Mouse (Mus musculus): ENCODE measurements at regions not wholly inside any gene's neighbourhood (a gene's known extent, or its start where the extent isn't known, plus 50 kb on each side); places are given as distances from the start of the nearest gene placed in this dataset.

DNA sequence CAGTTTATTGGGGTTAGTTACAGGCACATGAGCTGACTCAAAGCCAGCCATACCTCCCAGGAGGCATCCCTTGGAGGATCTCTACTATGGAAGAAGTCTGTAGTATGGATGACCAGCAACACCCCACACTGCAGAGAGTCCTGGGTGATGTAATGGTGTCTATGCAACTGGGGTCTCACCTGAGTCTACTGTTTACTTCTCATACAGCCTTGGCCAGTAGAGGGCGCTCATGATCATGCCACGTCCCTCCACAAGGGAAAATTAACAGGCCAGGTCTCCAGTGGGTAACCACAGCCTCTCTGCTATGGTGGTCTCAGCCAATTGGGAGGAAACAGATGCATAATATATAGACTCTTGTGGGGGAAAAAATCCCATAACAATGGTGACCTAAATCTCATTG, 111.7 kb downstream of the Cdh26 start:
- peaks cover 8% of the 10 kb centered on the region; the same call in 1 of the 2 replicates for H3K4me1 ChIP-seq
- H3K9ac ChIP-seq, result no peak overlapping the region
- no peak overlapping the region for H3K4me3 ChIP-seq
- H3K36me3 ChIP-seq, result no peaks in the 10 kb centered on the region
- H3K9me3 ChIP-seq, result no peaks in the 10 kb centered on the region
- H3K27ac ChIP-seq, result no peak overlapping the region
- 0 out of 2 replicates have a peak, but pooled peaks have one; percentile 18 for ATAC-seq (ENCODE audit: low FRiP score, low read depth)
- 27% methylated on average over 2 of the region's 2 CpGs for WGBS
- H3K27me3 ChIP-seq (replicated peaks), result no peaks in the 10 kb centered on the region
- H3K4me2 ChIP-seq (replicated peaks), result no peak overlapping the region

DNA sequence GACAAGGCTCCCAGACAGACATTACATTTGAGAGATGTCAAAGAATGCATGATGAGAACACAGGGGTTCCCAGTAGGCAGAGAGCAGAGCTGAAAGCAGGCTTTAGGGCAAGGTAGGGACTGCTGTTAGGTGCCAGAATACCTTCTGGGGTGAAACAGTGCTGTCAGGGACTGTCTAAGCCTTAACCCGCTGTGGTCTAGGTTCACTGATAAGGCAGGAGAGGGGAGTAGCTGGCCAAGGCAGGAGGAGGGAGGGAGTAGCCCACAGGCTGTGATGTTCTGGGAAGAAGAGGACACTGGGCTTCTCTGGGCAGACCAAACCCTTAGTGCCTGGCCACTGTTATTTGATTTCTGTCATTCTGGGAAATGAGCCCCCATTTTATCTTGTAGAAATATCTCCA, 114.1 kb downstream of the Cdh26 start:
- Histone ChIP-seq H3K27ac (no peak overlapping the region), H3K9ac (no peak overlapping the region), H3K4me1 (peaks cover 8% of the 10 kb centered on the region; the same call in 1 of the 2 replicates), H3K9me3 (no peaks in the 10 kb centered on the region), H3K4me2 (replicated peaks) (no peak overlapping the region), H3K36me3 (no peaks in the 10 kb centered on the region), H3K27me3 (replicated peaks) (no peaks in the 10 kb centered on the region), H3K4me3 (no peak overlapping the region)
- WGBS, result 82% methylated on average over 1 of the region's 1 CpGs
- no peak for ATAC-seq (ENCODE audit: low FRiP score, low read depth)

DNA sequence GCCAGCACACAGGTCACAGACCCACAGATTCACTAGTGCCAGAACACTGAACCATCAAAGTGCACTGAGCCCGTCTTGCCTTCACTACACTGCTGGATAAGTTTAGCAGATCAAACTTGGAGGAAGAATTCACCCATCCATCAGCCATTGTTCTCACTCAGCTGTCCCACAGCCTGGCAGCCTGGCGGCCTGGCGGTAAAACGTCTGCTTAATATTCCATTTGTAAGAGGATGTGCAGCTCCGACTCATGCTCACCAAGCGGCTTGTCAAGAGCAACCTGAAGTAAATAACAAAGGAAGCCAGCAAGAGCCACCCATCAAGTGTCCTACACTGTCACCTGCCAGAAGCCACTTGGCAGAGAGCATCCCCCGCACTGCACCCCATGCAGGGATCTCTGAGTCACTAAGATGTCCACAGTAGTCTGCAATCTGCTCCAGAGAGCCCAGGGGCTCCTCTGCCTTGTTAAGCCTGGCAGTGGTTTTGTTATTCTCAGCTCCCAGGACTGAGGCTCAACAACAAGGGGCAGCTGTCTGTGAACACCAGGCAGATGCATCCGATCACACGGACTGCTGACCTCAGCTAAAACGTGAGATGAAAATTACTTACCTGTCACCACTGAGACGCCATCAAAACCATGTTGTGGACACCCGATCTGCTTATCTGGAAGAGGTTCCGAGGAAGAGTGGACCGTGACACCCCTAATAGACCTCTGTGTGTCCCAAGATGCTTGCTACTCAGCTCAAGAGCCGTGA, 115.4 kb downstream of the Cdh26 start:
- Histone ChIP-seq H3K4me3 (no peak overlapping the region), H3K9me3 (no peaks in the 10 kb centered on the region), H3K27ac (no peak overlapping the region), H3K4me2 (replicated peaks) (no peak overlapping the region), H3K4me1 (peaks cover 5% of the 10 kb centered on the region; the same call in 1 of the 2 replicates), H3K9ac (no peak overlapping the region), H3K27me3 (replicated peaks) (no peaks in the 10 kb centered on the region), H3K36me3 (no peaks in the 10 kb centered on the region)
- 68% methylated on average over 15 of the region's 15 CpGs for WGBS
- peak; percentile 14; the same call in 1 of the 2 replicates for ATAC-seq (ENCODE audit: low FRiP score, low read depth)

DNA sequence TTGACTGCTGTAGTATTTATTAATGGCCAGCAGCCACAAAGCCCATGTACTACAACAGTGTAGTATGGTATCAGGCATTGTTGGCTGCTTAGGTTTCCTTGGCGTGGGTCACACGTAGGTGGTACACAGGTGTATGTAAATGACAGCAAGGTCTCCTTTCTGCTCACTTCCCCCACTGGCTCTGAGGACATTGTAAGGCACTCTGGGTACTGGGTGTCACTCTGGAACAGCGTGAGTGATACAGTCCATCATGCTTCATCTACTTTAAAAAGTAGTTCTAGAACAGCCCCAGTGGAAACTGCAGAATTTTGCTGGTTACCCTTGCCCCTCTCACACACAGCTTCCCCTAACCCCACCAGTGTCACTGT, 116.0 kb downstream of the Cdh26 start:
- H3K4me2 ChIP-seq (replicated peaks), result no peak overlapping the region
- ATAC-seq (ENCODE audit: low FRiP score, low read depth), result no peak
- no peak overlapping the region for H3K9ac ChIP-seq
- no peaks in the 10 kb centered on the region for H3K9me3 ChIP-seq
- H3K27me3 ChIP-seq (replicated peaks), result no peaks in the 10 kb centered on the region
- H3K36me3 ChIP-seq, result no peaks in the 10 kb centered on the region
- WGBS, result 85% methylated on average over 3 of the region's 3 CpGs
- H3K4me3 ChIP-seq, result no peak overlapping the region
- H3K4me1 ChIP-seq, result no peaks in the 10 kb centered on the region
- no peak overlapping the region for H3K27ac ChIP-seq

DNA sequence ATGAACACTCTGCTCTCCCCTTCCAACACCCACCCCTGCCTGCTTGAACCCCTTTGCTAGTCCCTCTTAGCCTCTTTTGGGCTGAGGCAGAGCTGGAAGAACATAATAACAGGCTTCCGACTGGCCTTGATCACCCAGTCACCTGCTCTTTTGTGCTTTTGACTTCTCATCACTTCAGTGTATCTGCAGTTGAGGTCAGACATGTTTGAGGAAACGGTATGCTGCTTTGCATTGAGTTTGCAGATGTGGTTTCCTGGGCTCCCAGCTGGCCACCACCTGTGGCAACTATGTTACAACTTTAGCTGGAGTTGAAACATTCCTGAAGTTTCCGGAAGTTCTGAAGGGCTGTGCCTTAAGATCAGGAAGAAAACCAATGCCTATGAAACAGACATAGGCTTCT, 116.6 kb downstream of the Cdh26 start:
- Histone ChIP-seq H3K36me3 (no peaks in the 10 kb centered on the region), H3K4me2 (replicated peaks) (no peak overlapping the region), H3K4me3 (no peak overlapping the region), H3K9me3 (no peaks in the 10 kb centered on the region), H3K27ac (no peak overlapping the region), H3K27me3 (replicated peaks) (no peaks in the 10 kb centered on the region), H3K4me1 (no peaks in the 10 kb centered on the region), H3K9ac (no peak overlapping the region)
- WGBS, result 76% methylated on average over 3 of the region's 3 CpGs
- ATAC-seq (ENCODE audit: low FRiP score, low read depth), result no peak

DNA sequence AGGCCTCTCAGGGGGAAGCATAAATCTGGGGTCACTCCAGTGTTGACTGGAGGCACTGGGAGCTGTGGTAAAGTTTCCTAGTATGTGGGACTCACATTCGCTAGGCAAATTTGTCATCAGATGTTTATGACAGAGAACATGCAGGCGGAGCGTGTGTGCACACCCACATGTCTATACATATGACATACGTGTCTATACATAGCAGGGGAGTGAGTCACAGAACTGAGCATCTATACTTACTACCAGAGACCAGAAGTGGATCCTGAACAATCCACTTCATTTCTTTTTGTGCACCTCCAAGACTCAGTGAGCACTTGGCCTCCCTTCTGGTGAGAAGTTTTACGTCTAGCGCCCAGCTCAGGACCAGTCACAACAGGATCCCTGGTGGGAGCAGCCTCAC, 118.6 kb downstream of the Cdh26 start:
- WGBS, result 89% methylated on average over 6 of the region's 6 CpGs

DNA sequence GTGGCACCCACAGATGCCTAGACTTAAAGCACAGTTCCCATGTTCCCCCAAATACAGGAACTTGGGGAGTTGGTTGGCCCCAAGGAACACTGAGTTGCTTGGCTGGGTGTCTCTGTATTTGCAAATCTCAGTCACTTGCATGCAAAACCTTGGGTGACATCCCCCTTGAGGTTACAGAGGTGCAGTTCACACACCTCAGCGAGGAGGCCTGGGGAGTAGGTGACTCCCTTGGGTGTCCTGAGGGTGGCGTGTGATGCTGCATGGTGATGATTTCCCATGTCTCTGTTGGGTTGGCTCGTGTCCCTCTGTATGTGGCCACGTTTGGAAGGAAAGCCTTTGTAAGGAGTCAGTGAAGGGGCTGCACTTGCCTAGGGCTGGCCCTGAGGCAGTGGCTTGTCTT, 123.4 kb downstream of the Cdh26 start:
- 72% methylated on average over 4 of the region's 4 CpGs for WGBS
- Histone ChIP-seq H3K9ac (no peak overlapping the region), H3K27ac (no peak overlapping the region), H3K4me2 (replicated peaks) (no peak overlapping the region), H3K4me3 (no peak overlapping the region), H3K9me3 (no peaks in the 10 kb centered on the region), H3K36me3 (no peaks in the 10 kb centered on the region), H3K27me3 (replicated peaks) (no peaks in the 10 kb centered on the region), H3K4me1 (peaks cover 4% of the 10 kb centered on the region)
- no peak for ATAC-seq (ENCODE audit: low FRiP score, low read depth)

More for the DNA sequence above, 118.6 kb downstream of the Cdh26 start:
- no peaks in the 10 kb centered on the region for H3K27me3 ChIP-seq (replicated peaks)
- H3K36me3 ChIP-seq, result no peaks in the 10 kb centered on the region
- ATAC-seq (ENCODE audit: low FRiP score, low read depth), result no peak
- no peak overlapping the region for H3K4me3 ChIP-seq
- H3K9me3 ChIP-seq, result no peaks in the 10 kb centered on the region
- H3K27ac ChIP-seq, result no peak overlapping the region
- no peak overlapping the region for H3K9ac ChIP-seq
- H3K4me1 ChIP-seq, result no peaks in the 10 kb centered on the region
- H3K4me2 ChIP-seq (replicated peaks), result no peak overlapping the region

DNA sequence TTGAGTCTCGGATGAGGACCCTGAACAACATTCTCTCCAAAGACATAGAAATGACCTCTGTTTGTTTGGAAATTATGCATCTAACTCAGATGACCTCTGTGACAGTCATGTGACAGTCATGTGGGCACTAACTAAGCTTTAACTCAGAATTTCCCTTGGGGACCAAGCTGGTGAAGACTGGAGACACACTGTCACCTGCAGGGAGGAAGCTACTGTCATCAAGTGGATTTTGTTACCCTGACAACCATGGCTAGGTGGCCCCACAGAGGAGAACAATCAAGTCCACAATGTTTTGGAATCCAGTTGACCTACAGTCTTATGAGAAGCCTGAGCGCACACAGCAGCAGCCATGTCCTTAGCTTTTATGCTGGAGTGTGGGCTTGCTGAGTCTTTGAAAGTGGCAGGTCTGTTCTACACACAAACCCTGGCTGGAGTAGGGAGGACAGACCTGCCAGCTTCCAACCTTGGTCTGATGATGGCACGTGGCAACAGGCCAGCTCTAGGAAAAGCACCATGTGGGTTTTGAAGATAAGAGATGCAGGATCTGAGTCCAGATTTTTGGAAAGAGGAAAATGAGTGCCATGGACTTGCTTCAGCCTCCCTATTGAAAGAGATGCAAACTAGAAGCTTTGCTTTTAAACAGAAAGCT, 125.5 kb downstream of the Cdh26 start:
- H3K4me3 ChIP-seq, result no peak overlapping the region
- ATAC-seq (ENCODE audit: low FRiP score, low read depth), result no peak
- H3K9ac ChIP-seq, result no peak overlapping the region
- H3K9me3 ChIP-seq, result no peaks in the 10 kb centered on the region
- H3K4me1 ChIP-seq, result peaks cover 4% of the 10 kb centered on the region
- no peaks in the 10 kb centered on the region for H3K36me3 ChIP-seq
- 81% methylated on average over 3 of the region's 3 CpGs for WGBS
- no peak overlapping the region for H3K27ac ChIP-seq
- no peaks in the 10 kb centered on the region for H3K27me3 ChIP-seq (replicated peaks)
- H3K4me2 ChIP-seq (replicated peaks), result no peak overlapping the region

DNA sequence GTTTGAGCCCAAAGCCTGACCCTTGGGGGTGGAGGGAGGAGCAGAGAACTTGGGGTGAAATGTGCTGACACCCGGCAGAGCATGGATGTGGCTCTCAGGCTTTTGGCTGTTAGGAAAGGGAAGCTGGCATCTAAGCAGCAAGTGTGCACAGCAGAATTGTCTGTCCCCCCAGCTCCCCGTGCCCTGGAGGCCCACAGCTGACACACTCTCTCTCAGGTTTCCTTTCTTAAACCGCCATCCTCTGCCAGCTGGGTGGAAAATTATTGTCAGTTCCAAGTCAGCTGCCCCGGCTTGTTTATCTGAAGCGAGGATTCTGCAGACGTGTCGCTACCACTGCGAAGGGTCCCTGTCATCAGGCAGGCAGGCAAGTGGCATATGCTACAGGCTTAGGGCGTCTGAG, 127.6 kb downstream of the Cdh26 start:
- WGBS, result 66% methylated on average over 9 of the region's 9 CpGs
- Histone ChIP-seq H3K4me3 (no peak overlapping the region), H3K4me2 (replicated peaks) (no peak overlapping the region), H3K9me3 (no peaks in the 10 kb centered on the region), H3K27me3 (replicated peaks) (no peaks in the 10 kb centered on the region), H3K4me1 (peaks cover 4% of the 10 kb centered on the region), H3K9ac (no peak overlapping the region), H3K27ac (no peak overlapping the region), H3K36me3 (no peaks in the 10 kb centered on the region)
- no peak for ATAC-seq (ENCODE audit: low FRiP score, low read depth)

DNA sequence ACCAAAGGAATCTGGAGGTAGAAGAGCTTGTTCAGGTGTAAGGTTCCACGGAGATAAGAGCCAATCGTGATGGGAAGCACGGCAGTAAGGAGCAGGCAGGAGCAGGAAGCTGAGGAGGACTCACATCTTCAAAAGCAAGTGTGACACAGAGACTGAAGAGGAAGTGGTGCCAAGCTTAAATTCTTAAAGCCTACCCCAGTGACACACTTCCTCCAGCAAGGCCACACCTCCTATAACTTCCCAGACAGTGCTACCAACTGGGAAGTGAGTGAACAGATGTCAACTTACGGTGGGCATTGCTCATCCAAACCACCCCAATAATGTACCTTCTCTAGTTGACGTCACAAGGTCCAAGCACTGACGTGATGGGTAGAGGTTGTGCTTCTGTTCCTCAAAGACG, 133.0 kb downstream of the Cdh26 start:
- no peaks in the 10 kb centered on the region for H3K27me3 ChIP-seq (replicated peaks)
- H3K4me2 ChIP-seq (replicated peaks), result no peak overlapping the region
- no peaks in the 10 kb centered on the region for H3K4me1 ChIP-seq
- no peaks in the 10 kb centered on the region for H3K9me3 ChIP-seq
- no peak overlapping the region for H3K4me3 ChIP-seq
- H3K27ac ChIP-seq, result no peak overlapping the region
- ATAC-seq (ENCODE audit: low FRiP score, low read depth), result no peak
- no peaks in the 10 kb centered on the region for H3K36me3 ChIP-seq
- 91% methylated on average over 7 of the region's 7 CpGs for WGBS
- H3K9ac ChIP-seq, result no peak overlapping the region

DNA sequence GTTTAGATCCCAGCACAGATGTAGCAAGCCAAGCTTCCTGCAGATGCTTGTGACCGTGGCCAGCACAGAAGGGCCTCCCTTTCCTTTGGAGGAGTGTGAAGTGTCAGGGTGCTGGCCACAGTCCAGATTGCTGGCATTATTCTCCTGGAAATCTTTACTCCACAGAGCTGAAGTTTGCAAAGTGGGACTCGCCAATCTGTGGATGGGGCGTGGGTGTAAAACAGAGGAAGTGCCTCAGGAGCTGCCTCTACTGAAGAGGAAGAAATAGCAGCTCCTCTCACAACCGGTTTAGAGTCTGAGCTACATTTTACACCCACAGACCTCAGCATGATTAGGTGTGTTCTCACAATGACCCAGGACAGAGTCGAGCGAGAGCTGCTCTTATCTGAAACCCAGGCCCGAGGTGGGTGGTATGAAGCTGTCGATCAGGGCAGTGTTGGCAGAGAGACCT, 135.1 kb downstream of the Cdh26 start:
- H3K9ac ChIP-seq, result no peak overlapping the region

DNA sequence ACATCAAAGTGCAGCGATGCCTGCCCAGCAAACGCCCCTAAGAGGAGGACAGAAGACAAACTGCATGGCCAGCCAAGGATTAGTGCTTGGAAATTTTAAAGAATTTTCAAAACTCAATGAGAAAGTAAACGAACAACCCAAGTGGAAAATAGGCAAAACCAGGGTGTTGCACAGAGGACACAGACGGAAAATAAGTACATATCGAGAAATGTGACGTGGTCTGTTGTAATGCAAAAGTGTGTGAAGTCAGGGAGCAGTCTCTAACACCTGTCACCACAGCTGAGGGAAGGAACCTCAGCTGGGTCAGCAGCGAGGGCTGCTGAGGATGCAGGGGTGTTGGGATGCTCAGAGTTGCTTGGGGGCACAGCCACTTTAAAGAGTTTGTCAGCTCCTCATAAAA, 137.2 kb downstream of the Cdh26 start:
- H3K36me3 ChIP-seq, result no peaks in the 10 kb centered on the region
- H3K27ac ChIP-seq, result no peak overlapping the region
- no peak overlapping the region for H3K9ac ChIP-seq
- H3K27me3 ChIP-seq (replicated peaks), result no peaks in the 10 kb centered on the region
- peaks cover under 1% of the 10 kb centered on the region; the same call in 1 of the 2 replicates for H3K4me1 ChIP-seq
- H3K9me3 ChIP-seq, result no peaks in the 10 kb centered on the region
- ATAC-seq (ENCODE audit: low FRiP score, low read depth), result no peak
- WGBS, result 80% methylated on average over 7 of the region's 7 CpGs
- H3K4me3 ChIP-seq, result no peak overlapping the region
- no peak overlapping the region for H3K4me2 ChIP-seq (replicated peaks)

More for the DNA sequence above, 135.1 kb downstream of the Cdh26 start:
- no peak overlapping the region for H3K4me3 ChIP-seq
- no peak overlapping the region for H3K4me2 ChIP-seq (replicated peaks)
- no peaks in the 10 kb centered on the region for H3K4me1 ChIP-seq
- H3K9me3 ChIP-seq, result no peaks in the 10 kb centered on the region
- H3K27me3 ChIP-seq (replicated peaks), result no peaks in the 10 kb centered on the region
- WGBS, result 83% methylated on average over 8 of the region's 8 CpGs
- H3K36me3 ChIP-seq, result no peaks in the 10 kb centered on the region
- no peak for ATAC-seq (ENCODE audit: low FRiP score, low read depth)
- no peak overlapping the region for H3K27ac ChIP-seq

DNA sequence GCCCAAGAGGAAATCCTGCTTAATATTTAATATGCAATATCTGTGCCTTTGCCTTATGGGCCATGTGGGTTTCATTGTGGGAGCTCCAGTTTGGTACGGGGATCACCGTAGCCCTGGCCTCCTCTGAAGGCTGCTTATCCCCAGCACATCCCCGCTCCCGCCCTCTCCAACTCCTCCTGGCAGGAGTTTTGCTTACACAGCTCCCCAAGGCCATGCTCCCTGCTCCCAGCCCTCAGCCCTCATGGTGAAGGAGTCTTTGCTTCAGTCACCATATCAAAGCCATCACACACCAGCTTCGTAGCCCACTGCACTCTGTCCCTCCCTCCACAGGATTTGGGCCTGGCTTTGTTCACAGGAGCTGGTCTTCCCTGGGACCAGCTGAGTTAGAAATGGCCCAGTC, 142.0 kb downstream of the Cdh26 start:
- no peaks in the 10 kb centered on the region for H3K27me3 ChIP-seq (replicated peaks)
- no peak overlapping the region for H3K9ac ChIP-seq
- H3K27ac ChIP-seq, result no peak overlapping the region
- ATAC-seq (ENCODE audit: low FRiP score, low read depth), result no peak
- H3K9me3 ChIP-seq, result no peaks in the 10 kb centered on the region
- WGBS, result 83% methylated on average over 5 of the region's 5 CpGs
- H3K4me3 ChIP-seq, result no peak overlapping the region
- no peak overlapping the region for H3K4me2 ChIP-seq (replicated peaks)
- peaks cover 7% of the 10 kb centered on the region; the same call in 1 of the 2 replicates for H3K4me1 ChIP-seq
- H3K36me3 ChIP-seq, result no peaks in the 10 kb centered on the region
